Mouse (Mus musculus) left cerebral cortex, adult 2 months (tissue): Measurements from ENCODE around the gene Ush2a. TPM values are rescaled to one million over a fixed set of nuclear protein-coding genes. Genes with fewer than 3 reads are reported as not detected.

Experiments
- DNase-seq, 2 experiments: peaks; one replicate each; pipeline ENCODE4 v3.0.0; 2021 to 2022; ENCODE audit warnings: low spot score in 2 of 2, mixed read lengths in 1 of 2; ENCODE audit errors: extremely low spot score in 1 of 2
- H3K27ac ChIP-seq: fragments of 200-600 bp; 2 replicates; pipeline ENCODE4 v1.8.1; 2022
- H3K4me3 ChIP-seq: fragments of 200-600 bp; 2 replicates; pipeline ENCODE4 v1.8.1; 2022
- CTCF ChIP-seq: fragments of 200-600 bp; IDR thresholded peaks from 2 replicates; pipeline ENCODE4 v1.8.1; 2022; ENCODE audit warnings: antibody characterized with exemption, mild to moderate bottlenecking, moderate library complexity
- intact Hi-C: fragments of 180-260 bp; cut with DNase I; formaldehyde crosslinking; loops from one replicate; pipeline ENCODE4 v1.15.1; 2025
- total RNA-seq, 2 experiments: library from RNA; stranded (reverse); gene quantifications; 2 replicates each; pipeline ENCODE4 v1.2.3; 2021

Gene Ush2a
- total RNA-seq, 2 experiments from 2014 or later, result 0.05 to 0.37 TPM

GRCm38 (mm10) chr1:188656121-188656520 lies 394.3 kb downstream of the Ush2a start:
- Histone ChIP-seq H3K4me3 (no peak overlapping the region), H3K27ac (no peak overlapping the region)
- DNase-seq, result no peak
- no peak for TF ChIP-seq CTCF
- intact Hi-C loops, result no loop called here

GRCm38 (mm10) chr1:188659159-188659558 lies 397.3 kb downstream of the Ush2a start:
- no peak for TF ChIP-seq CTCF
- H3K27ac ChIP-seq, result no peak overlapping the region
- intact Hi-C loops, result no loop called here
- no peak for DNase-seq
- no peak overlapping the region for H3K4me3 ChIP-seq

- intact Hi-C loops, result no loop called here
- H3K27ac ChIP-seq, result no peak overlapping the region
- no peak for DNase-seq
- no peak for TF ChIP-seq CTCF
- H3K4me3 ChIP-seq, result no peak overlapping the region
These were observed 398.5 kb downstream of the Ush2a start for GRCm38 (mm10) chr1:188660339-188660738.

GRCm38 (mm10) chr1:188660882-188661281 lies 399.1 kb downstream of the Ush2a start:
- no peak overlapping the region for H3K4me3 ChIP-seq
- no peak overlapping the region for H3K27ac ChIP-seq
- TF ChIP-seq CTCF, result no peak
- intact Hi-C loops, result no loop called here
- no peak for DNase-seq

- H3K27ac ChIP-seq, result no peak overlapping the region
These were observed 405.6 kb downstream of the Ush2a start for GRCm38 (mm10) chr1:188667460-188667859.

GRCm38 (mm10) chr1:188668513-188668912 lies 406.7 kb downstream of the Ush2a start:
- TF ChIP-seq CTCF, result no peak
- no peak overlapping the region for H3K27ac ChIP-seq
- H3K4me3 ChIP-seq, result no peak overlapping the region
- intact Hi-C loops, result no loop called here
- DNase-seq, result no peak

More at GRCm38 (mm10) chr1:188667460-188667859, 405.6 kb downstream of the Ush2a start:
- DNase-seq, result no peak
- intact Hi-C loops, result no loop called here
- H3K4me3 ChIP-seq, result no peak overlapping the region
- TF ChIP-seq CTCF, result no peak

GRCm38 (mm10) chr1:188672871-188673270 lies 411.0 kb downstream of the Ush2a start:
- intact Hi-C loops, result no loop called here
- TF ChIP-seq CTCF, result no peak
- Histone ChIP-seq H3K4me3 (no peak overlapping the region), H3K27ac (no peak overlapping the region)
- no peak for DNase-seq

GRCm38 (mm10) chr1:188674640-188675510 lies 413.1 kb downstream of the Ush2a start:
- intact Hi-C loops, result no loop called here
- no peak for DNase-seq
- H3K27ac ChIP-seq, result no peak overlapping the region

GRCm38 (mm10) chr1:188675511-188675863 lies 413.7 kb downstream of the Ush2a start:
- no peak for DNase-seq
- H3K4me3 ChIP-seq, result no peak overlapping the region
- intact Hi-C loops, result no loop called here
- TF ChIP-seq CTCF, result no peak
- H3K27ac ChIP-seq, result no peak overlapping the region

More at GRCm38 (mm10) chr1:188674640-188675510, 413.1 kb downstream of the Ush2a start:
- TF ChIP-seq CTCF, result no peak
- H3K4me3 ChIP-seq, result no peak overlapping the region

- DNase-seq, result no peak
- intact Hi-C loops, result no loop called here
These were observed 416.4 kb downstream of the Ush2a start for GRCm38 (mm10) chr1:188678189-188678588.

GRCm38 (mm10) chr1:188686362-188686761 lies 424.5 kb downstream of the Ush2a start:
- intact Hi-C loops, result no loop called here

More at GRCm38 (mm10) chr1:188678189-188678588, 416.4 kb downstream of the Ush2a start:
- Histone ChIP-seq H3K4me3 (no peak overlapping the region), H3K27ac (no peak overlapping the region)
- TF ChIP-seq CTCF, result no peak

GRCm38 (mm10) chr1:188696295-188696694 lies 434.5 kb downstream of the Ush2a start:
- no peak for DNase-seq
- TF ChIP-seq CTCF, result no peak
- intact Hi-C loops, result no loop called here
- Histone ChIP-seq H3K4me3 (no peak overlapping the region), H3K27ac (no peak overlapping the region)

More at GRCm38 (mm10) chr1:188686362-188686761, 424.5 kb downstream of the Ush2a start:
- no peak overlapping the region for H3K27ac ChIP-seq
- no peak for TF ChIP-seq CTCF
- H3K4me3 ChIP-seq, result no peak overlapping the region
- no peak for DNase-seq

GRCm38 (mm10) chr1:188708176-188708575 lies 446.4 kb downstream of the Ush2a start:
- intact Hi-C loops, result no loop called here
- no peak for DNase-seq
- TF ChIP-seq CTCF, result peak; percentile 43
- Histone ChIP-seq H3K27ac (no peak overlapping the region), H3K4me3 (no peak overlapping the region)
